Mouse (Mus musculus) forebrain, postnatal 0 days (tissue): ENCODE measurements at regions not wholly inside any gene's neighbourhood (a gene's known extent, or its start where the extent isn't known, plus 50 kb on each side); places are given as distances from the start of the nearest gene placed in this dataset.

ENCODE experiments used
- ATAC-seq: fragments of 200-750 bp; cut with Nextera tagmentation; 2 replicates; pipeline ENCODE4 v1.8.0; 2017; ENCODE audit warnings: mild to moderate bottlenecking, moderate library complexity
- DNase-seq: peaks from one replicate; pipeline ENCODE4 v3.0.0-alpha.2; 2015
- H3K27ac ChIP-seq: fragments of 300-500 bp; sonication (generic); 2 replicates; pipeline ENCODE4 v1.5.1; 2014; ENCODE audit warnings: low read depth, mild to moderate bottlenecking, antibody characterized with exemption, low read length, moderate library complexity, mixed read lengths
- H3K27me3 ChIP-seq: fragments of 300-500 bp; sonication (generic); 2 replicates; pipeline ENCODE4 v1.6.1; 2014; ENCODE audit warnings: mild to moderate bottlenecking, low read length, mixed read lengths; ENCODE audit not compliant: insufficient read depth
- H3K36me3 ChIP-seq: fragments of 300-500 bp; sonication (generic); 2 replicates; pipeline ENCODE4 v1.6.1; 2014; ENCODE audit warnings: mild to moderate bottlenecking, moderate library complexity; ENCODE audit not compliant: insufficient read depth
- H3K4me1 ChIP-seq: fragments of 300-500 bp; sonication (generic); 2 replicates; pipeline ENCODE4 v1.6.1; 2014; ENCODE audit warnings: antibody characterized with exemption; ENCODE audit not compliant: insufficient read depth
- H3K4me2 ChIP-seq: fragments of 300-500 bp; sonication (generic); 2 replicates; pipeline ENCODE4 v1.6.1; 2014; ENCODE audit warnings: low read depth, mild to moderate bottlenecking, moderate library complexity
- H3K4me3 ChIP-seq: fragments of 300-500 bp; sonication (generic); 2 replicates; pipeline ENCODE4 v1.5.1; 2014; ENCODE audit warnings: low read depth, low read length, mixed read lengths
- H3K9ac ChIP-seq: fragments of 300-500 bp; sonication (generic); 2 replicates; pipeline ENCODE4 v1.6.1; 2014; ENCODE audit warnings: mild to moderate bottlenecking
- H3K9me3 ChIP-seq: fragments of 300-500 bp; sonication (generic); 2 replicates; pipeline ENCODE4 v1.6.1; 2016; ENCODE audit warnings: low read length
- CTCF ChIP-seq: sonication (generic); IDR thresholded peaks from 2 replicates; pipeline ENCODE4 v1.5.1; 2016; ENCODE audit warnings: antibody characterized with exemption, control low read depth, low read depth
- WGBS: fragments of 180-500 bp; shearing (Covaris S2); extraction: QIAGEN DNeasy Blood & Tissue Kit; methylation state at CpG from one replicate; pipeline ENCODE4 v1.1.7; 2014; 5-methylcytosine and 5-hydroxymethylcytosine counted together

DNA sequence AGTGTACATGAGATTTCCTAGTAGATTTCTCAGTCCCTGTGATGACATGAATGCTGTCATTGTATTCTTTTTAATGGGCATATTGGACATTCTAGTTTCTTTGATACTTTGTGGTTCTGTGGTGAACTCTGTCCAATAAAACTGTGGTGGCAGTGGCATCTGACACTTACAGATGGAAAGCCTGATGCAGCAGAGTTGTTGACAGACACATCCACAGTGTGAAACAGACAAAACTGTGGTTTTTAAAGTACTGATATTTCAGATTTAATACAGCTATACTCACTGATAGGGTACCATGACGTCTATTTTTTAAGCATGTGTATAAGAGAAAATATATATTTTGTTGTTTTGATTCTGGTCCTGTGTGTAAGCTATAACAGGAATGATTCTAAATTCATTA, 818.0 kb downstream of the Trim52 start:
- WGBS = 46% methylated on average over 1 of the region's 1 CpGs
- ATAC-seq (0 out of 2 replicates have a peak, but pooled peaks have one; percentile 25), DNase-seq (no peak)
- Histone ChIP-seq H3K27me3 (no peaks in the 10 kb centered on the region), H3K27ac (no peak overlapping the region), H3K36me3 (no peaks in the 10 kb centered on the region), H3K4me1 (no peaks in the 10 kb centered on the region), H3K9ac (no peak overlapping the region), H3K9me3 (no peaks in the 10 kb centered on the region), H3K4me3 (no peak overlapping the region), H3K4me2 (no peak overlapping the region)
- TF ChIP-seq CTCF = no peak

DNA sequence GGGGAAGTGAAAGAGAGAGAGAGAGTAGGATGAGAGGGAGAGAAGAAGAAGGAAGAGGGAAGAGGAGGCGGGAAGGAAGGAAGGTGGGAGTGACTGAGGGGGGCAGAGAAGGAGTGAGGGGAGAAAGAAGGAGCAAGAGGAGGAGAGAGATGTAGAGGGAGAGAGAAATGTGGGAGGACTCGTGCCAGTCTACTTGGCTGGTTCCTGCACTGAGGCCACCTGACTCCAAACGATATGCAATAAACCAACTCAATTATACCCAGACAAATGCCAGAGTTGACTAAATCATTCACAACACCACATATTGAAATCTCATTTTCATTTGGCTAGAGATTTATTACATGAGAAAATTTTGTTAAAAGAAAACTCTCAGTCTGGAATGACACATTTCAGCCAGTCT, 818.4 kb downstream of the Trim52 start:
- Histone ChIP-seq H3K4me3 (no peak overlapping the region), H3K9ac (no peak overlapping the region), H3K27me3 (no peaks in the 10 kb centered on the region), H3K27ac (no peak overlapping the region), H3K4me2 (no peak overlapping the region), H3K4me1 (no peaks in the 10 kb centered on the region), H3K36me3 (no peaks in the 10 kb centered on the region), H3K9me3 (no peaks in the 10 kb centered on the region)
- DNase-seq = peak; percentile 14
- peak; percentile 54; the same call in 1 of the 2 replicates for ATAC-seq
- 62% methylated on average over 3 of the region's 3 CpGs for WGBS
- no peak for TF ChIP-seq CTCF

- H3K4me1 ChIP-seq = no peaks in the 10 kb centered on the region
- H3K9me3 ChIP-seq = no peaks in the 10 kb centered on the region
- WGBS = 68% methylated on average over 1 of the region's 1 CpGs
- no peaks in the 10 kb centered on the region for H3K36me3 ChIP-seq
- no peak overlapping the region for H3K9ac ChIP-seq
- H3K4me3 ChIP-seq = no peak overlapping the region
- no peak for TF ChIP-seq CTCF
- ATAC-seq (no peak), DNase-seq (no peak)
- no peak overlapping the region for H3K27ac ChIP-seq
- no peaks in the 10 kb centered on the region for H3K27me3 ChIP-seq
- no peak overlapping the region for H3K4me2 ChIP-seq
These were observed 839.3 kb downstream of the Trim52 start for GRCm38 (mm10) chr14:106945261-106945660.

DNA sequence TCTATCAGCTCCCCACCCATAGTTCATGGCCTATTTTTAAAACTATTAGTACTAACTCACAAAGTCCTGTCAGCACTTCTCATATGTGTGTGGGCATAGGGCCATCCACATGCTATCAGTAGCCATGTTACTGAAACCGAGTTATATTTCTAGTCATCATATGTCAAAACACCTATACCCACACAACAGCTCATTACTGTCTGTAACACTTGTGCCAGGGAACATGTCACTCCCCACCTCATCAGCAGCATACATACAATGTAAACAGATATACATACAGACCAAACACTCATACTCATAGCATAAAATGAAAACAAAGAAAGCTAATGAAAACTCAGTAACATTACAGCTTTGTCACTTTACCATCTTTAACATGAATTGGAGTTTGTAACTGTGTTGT, 872.0 kb downstream of the Trim52 start:
- no peak overlapping the region for H3K4me3 ChIP-seq
- no peak for ATAC-seq
- 83% methylated on average over 1 of the region's 1 CpGs for WGBS
- no peak overlapping the region for H3K4me2 ChIP-seq
- no peak for DNase-seq
- no peaks in the 10 kb centered on the region for H3K36me3 ChIP-seq
- no peaks in the 10 kb centered on the region for H3K27me3 ChIP-seq
- H3K9ac ChIP-seq = no peak overlapping the region
- H3K9me3 ChIP-seq = no peaks in the 10 kb centered on the region
- no peaks in the 10 kb centered on the region for H3K4me1 ChIP-seq
- H3K27ac ChIP-seq = no peak overlapping the region
- TF ChIP-seq CTCF = no peak

DNA sequence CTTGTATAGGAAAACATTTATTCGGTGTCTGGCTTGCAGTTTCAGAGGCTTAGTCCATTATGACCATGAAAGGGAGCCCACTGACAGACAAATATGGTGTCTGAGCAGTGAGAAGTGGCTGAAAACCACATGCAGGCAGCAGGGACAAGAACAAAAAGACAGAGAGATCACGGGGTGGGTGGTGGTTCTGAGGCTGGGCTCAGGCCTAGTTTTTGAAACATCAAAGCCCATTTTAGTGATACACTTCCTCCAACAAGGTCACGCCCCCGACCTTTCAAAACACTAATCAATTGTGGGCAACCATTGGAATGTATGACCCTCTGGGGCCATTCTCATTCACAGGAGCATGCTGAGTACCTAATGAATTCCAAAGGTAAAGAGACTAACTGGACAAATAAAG, 874.8 kb downstream of the Trim52 start:
- WGBS = 14% methylated on average over 4 of the region's 4 CpGs
- no peak for DNase-seq

DNA sequence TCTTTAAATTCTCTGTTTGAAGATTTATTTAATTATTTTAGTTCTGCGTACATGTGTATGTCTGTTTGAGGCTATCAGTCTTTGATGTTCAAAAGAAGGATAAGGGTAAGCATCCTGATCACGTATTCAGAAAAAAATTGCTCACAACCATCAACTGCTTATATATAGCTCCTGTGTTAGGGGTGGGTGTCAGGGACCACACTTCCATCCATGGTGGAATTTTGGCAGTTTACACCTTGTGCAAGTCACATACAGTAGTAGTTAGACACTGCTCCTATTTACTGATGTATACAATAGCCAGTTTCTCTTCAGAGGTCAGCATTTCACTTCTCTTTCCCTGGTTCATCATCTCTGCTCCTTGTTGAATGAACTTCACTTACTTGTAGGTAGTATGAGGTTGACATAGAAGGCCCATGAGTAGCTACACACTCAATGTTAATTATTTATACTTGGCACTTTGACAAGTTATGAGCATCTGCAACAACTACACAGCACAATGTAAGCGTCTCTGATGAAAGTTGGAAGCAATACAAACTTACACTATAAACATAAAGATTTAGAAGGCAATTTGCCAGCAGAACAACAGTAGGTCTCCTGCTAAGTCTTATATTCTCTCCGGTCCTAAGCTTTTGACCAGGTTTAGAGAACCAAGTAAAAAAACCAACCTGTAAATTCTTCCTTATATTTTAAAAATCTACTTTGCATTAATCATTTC, 891.7 kb downstream of the Trim52 start:
- H3K9me3 ChIP-seq = no peaks in the 10 kb centered on the region
- 76% methylated on average over 4 of the region's 4 CpGs for WGBS
- DNase-seq (no peak), ATAC-seq (no peak)
- H3K9ac ChIP-seq = no peak overlapping the region
- no peaks in the 10 kb centered on the region for H3K36me3 ChIP-seq
- H3K4me1 ChIP-seq = no peaks in the 10 kb centered on the region
- no peaks in the 10 kb centered on the region for H3K27me3 ChIP-seq
- H3K4me3 ChIP-seq = no peak overlapping the region
- TF ChIP-seq CTCF = no peak
- H3K27ac ChIP-seq = no peak overlapping the region
- H3K4me2 ChIP-seq = no peak overlapping the region

More for the DNA sequence above, 874.8 kb downstream of the Trim52 start:
- no peak for TF ChIP-seq CTCF
- H3K27me3 ChIP-seq = no peaks in the 10 kb centered on the region
- H3K4me3 ChIP-seq = no peak overlapping the region
- H3K9ac ChIP-seq = no peak overlapping the region
- ATAC-seq = no peak
- no peaks in the 10 kb centered on the region for H3K4me1 ChIP-seq
- H3K9me3 ChIP-seq = no peaks in the 10 kb centered on the region
- H3K4me2 ChIP-seq = no peak overlapping the region
- H3K27ac ChIP-seq = no peak overlapping the region
- no peaks in the 10 kb centered on the region for H3K36me3 ChIP-seq

- H3K27ac ChIP-seq = no peak overlapping the region
- no peaks in the 10 kb centered on the region for H3K27me3 ChIP-seq
- ATAC-seq (no peak), DNase-seq (no peak)
- no peaks in the 10 kb centered on the region for H3K36me3 ChIP-seq
- no peak for TF ChIP-seq CTCF
- no peak overlapping the region for H3K4me2 ChIP-seq
- no peak overlapping the region for H3K9ac ChIP-seq
- H3K9me3 ChIP-seq = no peaks in the 10 kb centered on the region
- H3K4me3 ChIP-seq = no peak overlapping the region
- WGBS = 79% methylated on average over 1 of the region's 1 CpGs
- no peaks in the 10 kb centered on the region for H3K4me1 ChIP-seq
These were observed 899.0 kb downstream of the Trim52 start for GRCm38 (mm10) chr14:107004981-107005380.

DNA sequence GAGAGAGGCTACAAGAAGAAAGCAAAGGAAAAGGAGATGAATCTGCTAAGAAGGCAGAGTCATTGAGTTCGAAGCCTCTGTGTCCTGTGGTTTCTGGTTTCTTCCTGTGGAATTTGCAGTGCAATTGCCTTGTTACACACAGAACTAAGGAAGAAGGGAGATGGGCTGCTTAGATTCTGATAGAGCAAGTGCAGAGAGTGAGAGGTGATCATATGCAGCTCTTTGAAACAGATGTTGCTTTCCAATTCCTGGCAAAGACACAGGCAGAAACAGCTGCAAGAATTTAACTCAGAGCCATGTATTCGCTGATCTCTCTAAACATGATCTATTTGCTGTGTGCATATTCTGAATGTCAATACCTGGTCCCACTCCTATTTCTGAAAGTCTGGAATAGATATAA, 903.6 kb downstream of the Trim52 start:
- Histone ChIP-seq H3K4me2 (no peak overlapping the region), H3K4me3 (no peak overlapping the region), H3K9ac (no peak overlapping the region), H3K4me1 (no peaks in the 10 kb centered on the region), H3K27me3 (no peaks in the 10 kb centered on the region), H3K36me3 (no peaks in the 10 kb centered on the region), H3K9me3 (no peaks in the 10 kb centered on the region), H3K27ac (no peak overlapping the region)
- DNase-seq = peak; percentile 23
- no peak for TF ChIP-seq CTCF
- no peak for ATAC-seq
- WGBS = 75% methylated on average over 2 of the region's 2 CpGs
